ENCODE assay signal across 34 mouse cellular contexts in the genomic region with DNA sequence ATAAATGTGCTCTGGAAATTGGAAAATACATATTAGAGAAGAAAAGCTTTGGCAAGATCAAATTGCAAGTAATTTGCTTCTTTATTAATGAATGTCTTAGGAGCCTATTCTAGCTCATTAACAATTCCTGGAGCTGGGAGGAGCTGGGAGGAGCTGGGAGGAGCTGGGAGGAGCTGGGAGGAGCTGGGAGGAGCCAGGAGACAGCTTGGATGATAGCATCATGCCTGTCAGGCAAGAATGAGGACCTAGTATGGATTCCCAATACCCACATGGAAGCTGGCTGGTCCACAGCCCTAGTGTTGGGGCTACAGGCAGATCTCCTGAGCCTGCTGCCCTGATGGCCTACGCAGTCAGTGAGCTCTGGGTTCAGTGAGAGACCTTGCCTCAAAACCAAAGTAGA. TPM values are rescaled to one million over a fixed set of nuclear protein-coding genes. Genes with fewer than 3 reads are reported as not detected.
DNase-seq lines count a peak whose midpoint lies in the region; ATAC-seq and TF ChIP-seq lines count a peak whose summit lies in the region.
"Had no signal": no experiment of that assay in that cellular context is flagged by ENCODE, and none has a peak within 500 bp of the region (broad histone marks: within the 10 kb centered on the region; RNA-seq: fewer than 3 reads in every experiment).

No protein-coding gene starts in this region.

- no peak overlapping the region for H3K9ac ChIP-seq in kidney, embryonic 15.5 days
- H3K9ac ChIP-seq in heart, adult 2 months (ENCODE audit: low read depth, low read length) = no peak overlapping the region
- H3K9ac ChIP-seq: heart, embryonic 13.5 days; hindbrain, embryonic 15.5 days; limb, embryonic 15.5 days; liver, embryonic 15.5 days; lung, embryonic 15.5 days had no signal

- H3K9me3 ChIP-seq in kidney, embryonic 15.5 days (replicated peaks) = no peaks in the 10 kb centered on the region
- H3K9me3 ChIP-seq: heart, embryonic 13.5 days; hindbrain, embryonic 10.5 days; hindbrain, embryonic 15.5 days; limb, embryonic 10.5 days; limb, embryonic 15.5 days; liver, embryonic 15.5 days; lung, embryonic 15.5 days had no signal

- peaks cover 39% of the 10 kb centered on the region for H3K4me1 ChIP-seq in kidney, embryonic 15.5 days
- H3K4me1 ChIP-seq in heart, adult 2 months (ENCODE audit: control insufficient read depth, insufficient read depth, low read length) = peaks cover 10% of the 10 kb centered on the region

- intact Hi-C loops in heart, adult 2 months (cut with DNase I) = loop anchor here (2.0 to 5.0 kb wide), 2 partner anchors 21 to 86 kb away; no protein-coding TSS in a partner anchor

- WGBS in kidney, embryonic 15.5 days = 75% methylated on average over 1 of the region's 1 CpGs
- WGBS in heart, adult 2 months = 96% methylated on average over 1 of the region's 1 CpGs

- H3K4me2 ChIP-seq in kidney, embryonic 15.5 days = no peak overlapping the region
- H3K4me2 ChIP-seq: hindbrain, embryonic 15.5 days; limb, embryonic 15.5 days; liver, embryonic 15.5 days; lung, embryonic 15.5 days; midbrain, embryonic 11.5 days had no signal

- no peak overlapping the region for H3K4me3 ChIP-seq in kidney, embryonic 15.5 days (replicated peaks)
- H3K4me3 ChIP-seq in heart, adult 2 months = no peak overlapping the region
- H3K4me3 ChIP-seq: erythroblast, embryonic 14.5 days; heart, embryonic 13.5 days; hindbrain, embryonic 10.5 days; hindbrain, embryonic 15.5 days; limb, embryonic 10.5 days; limb, embryonic 15.5 days; liver, embryonic 15.5 days; lung, embryonic 15.5 days had no signal

- ATAC-seq in kidney, embryonic 15.5 days (replicated peaks; ENCODE audit: low FRiP score) = no peak
- ATAC-seq: forebrain, embryonic 16.5 days; inflammation-experienced regulatory T-cells, adult 6 months; midbrain, embryonic 16.5 days; Patski had no signal

- no peak for TF ChIP-seq EP300 in heart, adult 2 months (IDR thresholded peaks at IDR 0.05; ENCODE audit: insufficient read depth, low read depth, low read length)

- DNase-seq in adrenal gland, adult 2 months = peak; percentile 33
- DNase-seq in adrenal gland, adult 8-10 months = no peak
- DNase-seq in kidney, adult 18-20 months = peak; percentile 56
- DNase-seq in ZHBTc4 (ENCODE audit: low read depth, low spot score) = peak; percentile 30
- DNase-seq in kidney, postnatal 10 days = peak; percentile 40
- no peak for DNase-seq in lung, postnatal 25 days (ENCODE audit: low spot score)
- no peak for DNase-seq in heart, adult 2 months
- DNase-seq: cerebellum, adult 18-20 months; cerebellum, postnatal 10 days; gastrocnemius, adult 2 months; gastrocnemius, postnatal 36 days; heart, postnatal 14 days; layer of hippocampus, postnatal 36 days; lung, postnatal 36 days; right cerebral cortex, adult 18-20 months; spleen, adult 18-20 months; thymus, adult 18-20 months; thymus, postnatal 25 days had no signal

- no peak for TF ChIP-seq POLR2A in heart, adult 2 months (IDR thresholded peaks at IDR 0.05; ENCODE audit: insufficient read depth, low read depth, low read length)

- H3K36me3 ChIP-seq in kidney, embryonic 15.5 days = no peaks in the 10 kb centered on the region
- H3K36me3 ChIP-seq in heart, adult 2 months (ENCODE audit: control insufficient read depth, insufficient read depth, low read length) = peaks cover 3% of the 10 kb centered on the region; the same call in 1 of the 2 replicates
- H3K36me3 ChIP-seq: G1E; heart, embryonic 13.5 days; hindbrain, embryonic 10.5 days; hindbrain, embryonic 15.5 days; limb, embryonic 10.5 days; limb, embryonic 15.5 days; liver, embryonic 15.5 days; lung, embryonic 15.5 days had no signal

- H3K79me2 ChIP-seq in heart, adult 2 months (replicated peaks; ENCODE audit: control insufficient read depth, insufficient read depth, low read length) = no peaks in the 10 kb centered on the region; the same call in 1 of the 2 replicates

- H3K27ac ChIP-seq in kidney, embryonic 15.5 days = no peak overlapping the region
- no peak overlapping the region for H3K27ac ChIP-seq in heart, adult 2 months
- H3K27ac ChIP-seq: heart, embryonic 13.5 days; hindbrain, embryonic 10.5 days; hindbrain, embryonic 15.5 days; limb, embryonic 10.5 days; limb, embryonic 15.5 days; liver, embryonic 15.5 days; lung, embryonic 15.5 days; stomach, postnatal 0 days had no signal

- peaks cover 46% of the 10 kb centered on the region for H3K27me3 ChIP-seq in kidney, embryonic 15.5 days
- no peaks in the 10 kb centered on the region for H3K27me3 ChIP-seq in heart, adult 2 months (ENCODE audit: control insufficient read depth, insufficient read depth, low read length)
- H3K27me3 ChIP-seq: Patski had no signal

- no peak for TF ChIP-seq CTCF in heart, adult 2 months (IDR thresholded peaks at IDR 0.05)

RNA-seq across cellular contexts. Expression of a gene that starts 2.6 kb away (rescaled TPM):
- total RNA-seq in adrenal gland, adult 2 months (2021) = 10 to 100 TPM; 33.6 to 35.9 TPM
- polyA plus RNA-seq in adrenal gland, adult 2 months (2012; rRNA removed) = 11.8 and 14.4 TPM in 2 replicates
- total RNA-seq in adrenal gland, adult 8-10 months (2022) = 10 to 100 TPM; 22.3 to 41.0 (median 31.7) TPM
- 5.7 and 6.2 TPM in 2 replicates for polyA plus RNA-seq in kidney, embryonic 15.5 days (2015; fragmentation: Nextera tagmentation; extraction: Ambion mirVana)
- total RNA-seq in heart, adult 2 months (2021) = 10 to 100 TPM; 12.2 to 13.0 TPM
- 7.8 and 13.6 TPM in 2 replicates for polyA plus RNA-seq in heart, adult 2 months (2012; rRNA removed)
- polyA plus RNA-seq: erythroblast, embryonic 14.5 days; G1E had no signal

Comparison
In these comparisons a context has a peak if more than half of its experiments do, and no peak if none do; other contexts are left out.
1. DNase-seq: peak in adrenal gland, adult 2 months (single experiment), kidney, adult 18-20 months (single experiment), ZHBTc4 (single experiment) and kidney, postnatal 10 days (single experiment); none in adrenal gland, adult 8-10 months (single experiment), lung, postnatal 25 days (single experiment) and heart, adult 2 months (0 of 2).